Mouse (Mus musculus): ENCODE measurements around the gene Padi2. TPM values are rescaled to one million over a fixed set of nuclear protein-coding genes. Genes with fewer than 3 reads are reported as not detected.

Padi2 gene
- polyA plus RNA-seq, 1 experiment, result 2.1 TPM

- H3K79me2 ChIP-seq (ENCODE audit: control insufficient read depth, insufficient read depth), result peaks cover 44% of the 10 kb centered on the region
- H3ac ChIP-seq (ENCODE audit: control insufficient read depth, insufficient read length, low read depth), result no peak overlapping the region
- no peak overlapping the region for H3K4me3 ChIP-seq (ENCODE audit: insufficient read depth, poor library complexity, severe bottlenecking)
- no peaks in the 10 kb centered on the region for H3K27me3 ChIP-seq (ENCODE audit: control insufficient read depth, insufficient read depth, insufficient read length)
- TF ChIP-seq CTCF (IDR thresholded peaks at IDR 0.05; ENCODE audit: control insufficient read depth, insufficient read depth, insufficient read length), result no peak
- TF ChIP-seq MYOD1 (IDR thresholded peaks at IDR 0.05; ENCODE audit: control insufficient read depth, insufficient read length, low read depth), result no peak
- no peak for TF ChIP-seq MAX (IDR thresholded peaks at IDR 0.05)
- TF ChIP-seq USF1 (IDR thresholded peaks at IDR 0.05; ENCODE audit: low read depth), result no peak
- no peak for TF ChIP-seq CEBPB (IDR thresholded peaks at IDR 0.05; ENCODE audit: low read depth)
- TF ChIP-seq FOSL1 (IDR thresholded peaks at IDR 0.05; ENCODE audit: insufficient read depth, low read length, poor library complexity, severe bottlenecking), result no peak
- no peak for TF ChIP-seq MYOG (IDR thresholded peaks at IDR 0.05; ENCODE audit: control insufficient read depth, extremely low read depth, insufficient read length)
- H3K79me3 ChIP-seq (ENCODE audit: low read depth), result peaks cover 28% of the 10 kb centered on the region
- H3K36me3 ChIP-seq (ENCODE audit: control insufficient read depth, insufficient read depth), result peaks cover 55% of the 10 kb centered on the region
Measured at GRCm38 (mm10) chr4:140967386-140968159, 61.4 kb downstream of the Padi2 start.

- Histone ChIP-seq H3K4me3 (ENCODE audit: insufficient read depth, poor library complexity, severe bottlenecking) (no peak overlapping the region), H3K79me2 (ENCODE audit: control insufficient read depth, insufficient read depth) (peaks cover 3% of the 10 kb centered on the region), H3K79me3 (ENCODE audit: low read depth) (no peaks in the 10 kb centered on the region), H3K27me3 (ENCODE audit: control insufficient read depth, insufficient read depth, insufficient read length) (no peaks in the 10 kb centered on the region), H3K36me3 (ENCODE audit: control insufficient read depth, insufficient read depth) (peaks cover 77% of the 10 kb centered on the region), H3ac (ENCODE audit: control insufficient read depth, insufficient read length, low read depth) (no peak overlapping the region)
- TF ChIP-seq MYOG (IDR thresholded peaks at IDR 0.05; ENCODE audit: control insufficient read depth, extremely low read depth, insufficient read length) (no peak), MAX (IDR thresholded peaks at IDR 0.05) (no peak), USF1 (IDR thresholded peaks at IDR 0.05; ENCODE audit: low read depth) (no peak), MYOD1 (IDR thresholded peaks at IDR 0.05; ENCODE audit: control insufficient read depth, insufficient read length, low read depth) (no peak), CTCF (IDR thresholded peaks at IDR 0.05; ENCODE audit: control insufficient read depth, insufficient read depth, insufficient read length) (no peak), FOSL1 (IDR thresholded peaks at IDR 0.05; ENCODE audit: insufficient read depth, low read length, poor library complexity, severe bottlenecking) (no peak), CEBPB (IDR thresholded peaks at IDR 0.05; ENCODE audit: low read depth) (no peak)
Measured at GRCm38 (mm10) chr4:140971691-140972090, 65.5 kb downstream of the Padi2 start.

- no peaks in the 10 kb centered on the region for H3K79me3 ChIP-seq (ENCODE audit: low read depth)
- no peak overlapping the region for H3ac ChIP-seq (ENCODE audit: control insufficient read depth, insufficient read length, low read depth)
- no peak overlapping the region for H3K4me3 ChIP-seq (ENCODE audit: insufficient read depth, poor library complexity, severe bottlenecking)
- no peaks in the 10 kb centered on the region for H3K27me3 ChIP-seq (ENCODE audit: control insufficient read depth, insufficient read depth, insufficient read length)
- H3K36me3 ChIP-seq (ENCODE audit: control insufficient read depth, insufficient read depth), result peaks cover 67% of the 10 kb centered on the region
- TF ChIP-seq MYOG (IDR thresholded peaks at IDR 0.05; ENCODE audit: control insufficient read depth, extremely low read depth, insufficient read length) (no peak), MAX (IDR thresholded peaks at IDR 0.05) (no peak), FOSL1 (IDR thresholded peaks at IDR 0.05; ENCODE audit: insufficient read depth, low read length, poor library complexity, severe bottlenecking) (no peak), MYOD1 (IDR thresholded peaks at IDR 0.05; ENCODE audit: control insufficient read depth, insufficient read length, low read depth) (no peak), CTCF (IDR thresholded peaks at IDR 0.05; ENCODE audit: control insufficient read depth, insufficient read depth, insufficient read length) (no peak), USF1 (IDR thresholded peaks at IDR 0.05; ENCODE audit: low read depth) (no peak), CEBPB (IDR thresholded peaks at IDR 0.05; ENCODE audit: low read depth) (no peak)
- H3K79me2 ChIP-seq (ENCODE audit: control insufficient read depth, insufficient read depth), result no peaks in the 10 kb centered on the region
Measured at GRCm38 (mm10) chr4:140974408-140974807, 68.3 kb downstream of the Padi2 start.

GRCm38 (mm10) chr4:140975356-140975755 lies 69.2 kb downstream of the Padi2 start:
- H3K79me3 ChIP-seq (ENCODE audit: low read depth), result no peaks in the 10 kb centered on the region
- H3ac ChIP-seq (ENCODE audit: control insufficient read depth, insufficient read length, low read depth), result no peak overlapping the region
- H3K4me3 ChIP-seq (ENCODE audit: insufficient read depth, poor library complexity, severe bottlenecking), result no peak overlapping the region
- no peaks in the 10 kb centered on the region for H3K79me2 ChIP-seq (ENCODE audit: control insufficient read depth, insufficient read depth)
- H3K36me3 ChIP-seq (ENCODE audit: control insufficient read depth, insufficient read depth), result peaks cover 70% of the 10 kb centered on the region
- TF ChIP-seq FOSL1 (IDR thresholded peaks at IDR 0.05; ENCODE audit: insufficient read depth, low read length, poor library complexity, severe bottlenecking) (no peak), USF1 (IDR thresholded peaks at IDR 0.05; ENCODE audit: low read depth) (no peak), MYOD1 (IDR thresholded peaks at IDR 0.05; ENCODE audit: control insufficient read depth, insufficient read length, low read depth) (no peak), MAX (IDR thresholded peaks at IDR 0.05) (no peak), MYOG (IDR thresholded peaks at IDR 0.05; ENCODE audit: control insufficient read depth, extremely low read depth, insufficient read length) (no peak), CTCF (IDR thresholded peaks at IDR 0.05; ENCODE audit: control insufficient read depth, insufficient read depth, insufficient read length) (no peak), CEBPB (IDR thresholded peaks at IDR 0.05; ENCODE audit: low read depth) (no peak)
- no peaks in the 10 kb centered on the region for H3K27me3 ChIP-seq (ENCODE audit: control insufficient read depth, insufficient read depth, insufficient read length)

DNA sequence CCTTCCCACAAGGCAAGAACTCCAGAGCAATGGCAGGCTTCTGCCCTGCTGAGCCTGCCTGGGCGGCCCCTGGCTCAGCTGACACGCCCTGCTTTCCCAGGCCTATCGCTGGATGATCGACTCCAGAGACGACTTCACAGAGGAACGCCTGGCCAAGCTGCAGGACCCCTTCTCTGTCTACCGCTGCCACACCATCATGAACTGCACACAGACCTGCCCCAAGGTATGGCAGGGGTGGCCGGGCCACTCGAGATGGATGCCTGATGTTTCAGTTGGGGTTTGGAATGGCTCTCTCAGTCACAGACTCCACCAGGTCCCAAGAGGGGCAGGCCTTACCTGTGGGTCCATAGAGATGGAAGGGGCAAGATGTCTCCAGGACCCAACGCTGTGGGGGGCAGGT lies 71.1 kb downstream of the Padi2 start:
- Histone ChIP-seq H3K36me3 (ENCODE audit: control insufficient read depth, insufficient read depth) (peaks cover 60% of the 10 kb centered on the region), H3K79me2 (ENCODE audit: control insufficient read depth, insufficient read depth) (no peaks in the 10 kb centered on the region), H3K4me3 (ENCODE audit: insufficient read depth, poor library complexity, severe bottlenecking) (no peak overlapping the region), H3ac (ENCODE audit: control insufficient read depth, insufficient read length, low read depth) (no peak overlapping the region), H3K27me3 (ENCODE audit: control insufficient read depth, insufficient read depth, insufficient read length) (no peaks in the 10 kb centered on the region), H3K79me3 (ENCODE audit: low read depth) (no peaks in the 10 kb centered on the region)
- TF ChIP-seq MAX (IDR thresholded peaks at IDR 0.05) (no peak), CEBPB (IDR thresholded peaks at IDR 0.05; ENCODE audit: low read depth) (no peak), USF1 (IDR thresholded peaks at IDR 0.05; ENCODE audit: low read depth) (no peak), MYOD1 (IDR thresholded peaks at IDR 0.05; ENCODE audit: control insufficient read depth, insufficient read length, low read depth) (no peak)

Data from C2C12 (cell line).